Mouse (Mus musculus): ENCODE results near the gene Elfn2. TPM values are rescaled to one million over a fixed set of nuclear protein-coding genes. Genes with fewer than 3 reads are reported as not detected.

The Elfn2 gene
- polyA plus RNA-seq, 1 experiment = not detected

DNA sequence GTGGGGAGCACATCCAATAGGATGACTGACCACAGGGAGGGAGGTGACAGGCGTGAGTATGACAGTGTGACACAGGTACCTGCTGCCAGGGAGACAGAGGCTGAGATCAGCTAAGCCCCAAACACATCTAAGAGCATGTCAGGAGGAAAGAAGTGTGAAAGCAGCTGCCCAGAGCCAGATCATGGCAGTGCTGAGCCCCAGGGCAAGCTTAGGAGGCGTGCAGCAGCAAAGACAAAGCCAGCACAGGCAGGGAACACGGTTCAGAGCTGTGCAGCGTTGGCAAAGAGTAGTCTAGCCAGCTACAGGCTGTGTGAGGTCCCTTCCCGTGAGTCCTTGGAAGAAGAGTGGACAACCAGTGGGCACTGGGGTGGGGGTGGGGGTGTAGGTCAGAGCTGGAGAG, 40.9 kb downstream of the Elfn2 start:
- Histone ChIP-seq H3K4me3 (ENCODE audit: insufficient read depth, low read depth, low read length) (no peak overlapping the region), H3K4me1 (ENCODE audit: control insufficient read depth, insufficient read depth, insufficient read length, low read length) (peaks cover 5% of the 10 kb centered on the region), H3K27ac (replicated peaks; ENCODE audit: low read depth, low read length) (no peak overlapping the region)

GRCm38 (mm10) chr15:78677015-78677414, 41.6 kb downstream of the Elfn2 start:
- Histone ChIP-seq H3K27ac (replicated peaks; ENCODE audit: low read depth, low read length) (no peak overlapping the region), H3K4me3 (ENCODE audit: insufficient read depth, low read depth, low read length) (no peak overlapping the region), H3K4me1 (ENCODE audit: control insufficient read depth, insufficient read depth, insufficient read length, low read length) (peaks cover 5% of the 10 kb centered on the region)

GRCm38 (mm10) chr15:78674912-78675412, 43.6 kb downstream of the Elfn2 start:
- Histone ChIP-seq H3K4me3 (ENCODE audit: insufficient read depth, low read depth, low read length) (no peak overlapping the region), H3K4me1 (ENCODE audit: control insufficient read depth, insufficient read depth, insufficient read length, low read length) (peaks cover 5% of the 10 kb centered on the region), H3K27ac (replicated peaks; ENCODE audit: low read depth, low read length) (no peak overlapping the region)

DNA sequence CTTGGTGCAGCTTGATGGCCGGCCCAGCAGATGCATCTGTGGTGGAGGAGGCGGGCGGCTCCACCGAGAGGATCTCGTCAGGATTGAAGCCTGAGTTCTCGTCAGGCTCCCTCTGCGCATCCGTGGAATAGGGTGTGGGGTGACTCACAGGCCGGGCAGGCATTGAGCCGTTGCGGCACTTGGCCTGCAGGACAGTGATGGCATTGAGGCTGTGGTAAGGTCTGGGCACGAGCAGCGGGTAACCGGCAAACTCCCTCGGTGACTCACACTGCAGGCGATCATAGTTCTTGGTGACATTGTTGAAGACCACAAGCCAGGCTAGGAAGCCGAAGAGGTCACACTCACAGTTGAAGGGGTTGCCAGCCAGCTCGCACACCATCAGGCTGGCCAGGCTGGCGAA, 45.1 kb downstream of the Elfn2 start:
- Histone ChIP-seq H3K4me1 (ENCODE audit: control insufficient read depth, insufficient read depth, insufficient read length, low read length) (peaks cover 5% of the 10 kb centered on the region), H3K27ac (replicated peaks; ENCODE audit: low read depth, low read length) (no peak overlapping the region), H3K4me3 (ENCODE audit: insufficient read depth, low read depth, low read length) (no peak overlapping the region)

DNA sequence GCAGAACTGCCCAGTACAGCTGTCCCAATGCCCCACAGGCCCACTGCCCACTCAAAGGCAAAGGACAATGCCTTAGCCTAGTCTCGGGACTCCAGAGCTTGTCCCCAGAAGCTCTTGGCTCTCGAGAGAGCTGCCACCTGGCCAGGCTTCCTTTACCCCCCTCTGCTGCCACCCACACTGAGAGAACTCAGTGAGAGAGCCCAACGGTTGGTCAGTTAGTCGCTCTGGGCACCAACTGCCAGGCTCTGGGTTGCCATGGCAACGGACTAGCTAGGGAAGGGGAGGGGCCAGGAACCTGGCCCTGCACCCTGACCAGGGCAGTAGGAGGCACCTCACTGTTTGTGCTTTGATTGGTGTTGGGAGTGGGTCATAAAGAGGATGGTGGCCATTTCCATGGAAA, 48.2 kb downstream of the Elfn2 start:
- Histone ChIP-seq H3K4me1 (ENCODE audit: control insufficient read depth, insufficient read depth, insufficient read length, low read length) (no peaks in the 10 kb centered on the region), H3K27ac (replicated peaks; ENCODE audit: low read depth, low read length) (no peak overlapping the region)

GRCm38 (mm10) chr15:78669221-78669871, 49.2 kb downstream of the Elfn2 start:
- no peaks in the 10 kb centered on the region for H3K4me1 ChIP-seq (ENCODE audit: control insufficient read depth, insufficient read depth, insufficient read length, low read length)
- no peak overlapping the region for H3K27ac ChIP-seq (replicated peaks; ENCODE audit: low read depth, low read length)
- H3K4me3 ChIP-seq (ENCODE audit: insufficient read depth, low read depth, low read length) = no peak overlapping the region

More for the DNA sequence above, 48.2 kb downstream of the Elfn2 start:
- no peak overlapping the region for H3K4me3 ChIP-seq (ENCODE audit: insufficient read depth, low read depth, low read length)

DNA sequence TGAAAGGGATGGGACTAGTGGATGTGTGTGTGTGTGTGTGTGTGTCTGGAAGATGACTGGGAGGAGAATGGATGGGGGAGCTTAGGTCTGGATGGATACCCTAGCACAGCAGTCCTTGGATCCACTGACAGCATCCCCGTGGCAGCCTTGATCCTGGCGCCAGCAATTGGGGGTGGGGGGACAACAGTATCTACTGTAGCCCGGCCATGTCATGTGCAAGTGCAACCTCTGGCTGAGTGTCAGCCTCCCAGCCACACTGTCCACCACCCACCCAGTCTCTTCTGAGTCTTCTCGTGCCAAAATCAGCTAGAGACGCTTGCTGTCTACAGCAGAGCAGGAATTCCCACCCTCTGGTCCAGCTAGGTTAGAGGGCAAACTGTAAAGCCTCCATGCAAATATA, 54.3 kb downstream of the Elfn2 start:
- H3K4me1 ChIP-seq (ENCODE audit: control insufficient read depth, insufficient read depth, insufficient read length, low read length) = no peaks in the 10 kb centered on the region
- no peak overlapping the region for H3K4me3 ChIP-seq (ENCODE audit: insufficient read depth, low read depth, low read length)
- no peak overlapping the region for H3K27ac ChIP-seq (replicated peaks; ENCODE audit: low read depth, low read length)

GRCm38 (mm10) chr15:78651169-78651568, 67.4 kb downstream of the Elfn2 start:
- H3K27ac ChIP-seq (replicated peaks; ENCODE audit: low read depth, low read length) = no peak overlapping the region
- H3K4me1 ChIP-seq (ENCODE audit: control insufficient read depth, insufficient read depth, insufficient read length, low read length) = no peaks in the 10 kb centered on the region
- no peak overlapping the region for H3K4me3 ChIP-seq (ENCODE audit: insufficient read depth, low read depth, low read length)

DNA sequence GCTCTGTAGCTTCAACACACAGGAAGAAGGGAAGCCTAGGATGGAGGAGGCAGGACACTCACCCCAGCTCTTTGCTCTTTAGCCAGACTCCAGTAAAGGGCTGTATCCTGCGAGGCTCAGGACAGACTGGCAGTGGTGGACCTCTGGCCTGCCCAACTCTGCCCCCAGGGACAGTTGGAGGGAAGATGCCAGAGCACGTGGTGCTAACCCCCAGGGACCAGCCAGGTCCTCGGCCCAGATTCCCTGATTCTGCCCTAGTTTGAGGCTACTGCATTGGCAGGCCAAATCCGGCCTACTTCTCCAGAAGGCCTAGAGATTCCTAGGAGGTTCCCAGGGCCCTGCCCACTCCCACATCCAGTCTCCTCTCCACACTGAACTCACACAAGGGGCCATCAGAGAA, 70.8 kb downstream of the Elfn2 start:
- Histone ChIP-seq H3K4me1 (ENCODE audit: control insufficient read depth, insufficient read depth, insufficient read length, low read length) (no peaks in the 10 kb centered on the region), H3K4me3 (ENCODE audit: insufficient read depth, low read depth, low read length) (no peak overlapping the region), H3K27ac (replicated peaks; ENCODE audit: low read depth, low read length) (no peak overlapping the region)

DNA sequence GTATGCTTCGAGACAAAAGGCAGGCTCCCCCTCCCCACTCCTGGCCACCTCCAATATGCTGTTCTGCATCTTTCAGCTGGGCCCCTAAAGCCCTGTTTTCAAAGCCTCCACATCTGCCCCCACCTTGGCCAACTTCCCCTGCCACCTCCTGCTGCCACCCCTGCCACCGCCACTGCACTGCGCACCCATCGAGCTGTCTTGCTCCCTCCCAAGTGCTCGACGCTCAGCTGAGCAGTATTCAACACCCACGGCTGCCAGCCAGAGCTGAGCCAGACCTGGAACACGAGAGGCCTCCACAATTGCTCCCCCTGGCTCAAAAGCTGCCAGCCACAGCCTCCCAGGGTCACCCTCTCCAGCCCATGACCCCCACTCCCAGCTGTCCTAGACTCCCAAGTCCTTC, 74.0 kb downstream of the Elfn2 start:
- no peak overlapping the region for H3K27ac ChIP-seq (replicated peaks; ENCODE audit: low read depth, low read length)
- H3K4me1 ChIP-seq (ENCODE audit: control insufficient read depth, insufficient read depth, insufficient read length, low read length) = no peaks in the 10 kb centered on the region
- no peak overlapping the region for H3K4me3 ChIP-seq (ENCODE audit: insufficient read depth, low read depth, low read length)

DNA sequence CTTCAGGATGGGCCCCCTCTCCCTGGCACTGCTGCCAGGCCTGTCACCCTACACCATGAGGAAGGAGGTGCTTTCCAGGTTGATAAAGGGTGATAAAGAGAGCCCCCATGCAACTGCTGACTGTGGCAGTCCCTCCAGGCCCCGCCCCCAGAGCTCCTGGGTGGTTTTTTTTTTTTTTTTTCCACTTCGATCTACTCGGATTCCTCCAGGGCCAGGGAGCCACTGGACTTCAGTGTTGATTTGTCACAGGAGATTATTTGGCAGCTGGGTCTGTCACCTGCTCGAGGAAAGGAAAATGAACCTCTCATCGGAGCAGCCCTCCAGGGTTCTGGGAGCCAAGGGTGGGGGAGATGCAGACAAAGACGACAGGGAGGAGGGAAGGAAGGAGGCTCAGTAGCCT, 74.9 kb downstream of the Elfn2 start:
- Histone ChIP-seq H3K4me1 (ENCODE audit: control insufficient read depth, insufficient read depth, insufficient read length, low read length) (no peaks in the 10 kb centered on the region), H3K4me3 (ENCODE audit: insufficient read depth, low read depth, low read length) (no peak overlapping the region), H3K27ac (replicated peaks; ENCODE audit: low read depth, low read length) (no peak overlapping the region)

DNA sequence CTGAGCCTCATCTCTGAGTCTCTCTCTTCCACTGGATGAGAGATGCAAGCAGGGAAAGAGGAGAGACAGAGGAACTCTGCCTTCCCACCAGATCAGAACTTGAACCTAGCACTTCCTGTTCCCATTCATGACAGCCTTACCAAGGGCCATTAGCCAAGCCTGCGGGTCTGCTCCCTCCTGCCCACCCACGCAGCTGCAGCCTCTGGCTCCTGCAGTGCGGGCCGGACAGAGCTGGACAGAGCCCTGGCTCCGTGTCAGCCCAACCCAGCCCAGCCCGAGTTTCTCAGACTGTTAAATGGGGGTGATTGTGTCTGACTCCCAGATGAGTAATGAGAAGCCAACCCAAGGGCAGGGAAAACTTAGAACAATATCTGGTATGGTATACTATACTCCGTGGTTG, 83.3 kb downstream of the Elfn2 start:
- no peak overlapping the region for H3K27ac ChIP-seq (replicated peaks; ENCODE audit: low read depth, low read length)
- no peaks in the 10 kb centered on the region for H3K4me1 ChIP-seq (ENCODE audit: control insufficient read depth, insufficient read depth, insufficient read length, low read length)
- no peak overlapping the region for H3K4me3 ChIP-seq (ENCODE audit: insufficient read depth, low read depth, low read length)

- no peak overlapping the region for H3K4me3 ChIP-seq (ENCODE audit: insufficient read depth, low read depth, low read length)
- H3K4me1 ChIP-seq (ENCODE audit: control insufficient read depth, insufficient read depth, insufficient read length, low read length) = no peaks in the 10 kb centered on the region
These were observed 84.4 kb downstream of the Elfn2 start for GRCm38 (mm10) chr15:78634095-78634737.

GRCm38 (mm10) chr15:78633413-78633812, 85.2 kb downstream of the Elfn2 start:
- Histone ChIP-seq H3K4me1 (ENCODE audit: control insufficient read depth, insufficient read depth, insufficient read length, low read length) (no peaks in the 10 kb centered on the region), H3K4me3 (ENCODE audit: insufficient read depth, low read depth, low read length) (no peak overlapping the region), H3K27ac (replicated peaks; ENCODE audit: low read depth, low read length) (no peak overlapping the region)

More at GRCm38 (mm10) chr15:78634095-78634737, 84.4 kb downstream of the Elfn2 start:
- no peak overlapping the region for H3K27ac ChIP-seq (replicated peaks; ENCODE audit: low read depth, low read length)

- H3K27ac ChIP-seq (replicated peaks; ENCODE audit: low read depth, low read length) = no peak overlapping the region
These were observed 86.2 kb downstream of the Elfn2 start for GRCm38 (mm10) chr15:78632387-78632786.

DNA sequence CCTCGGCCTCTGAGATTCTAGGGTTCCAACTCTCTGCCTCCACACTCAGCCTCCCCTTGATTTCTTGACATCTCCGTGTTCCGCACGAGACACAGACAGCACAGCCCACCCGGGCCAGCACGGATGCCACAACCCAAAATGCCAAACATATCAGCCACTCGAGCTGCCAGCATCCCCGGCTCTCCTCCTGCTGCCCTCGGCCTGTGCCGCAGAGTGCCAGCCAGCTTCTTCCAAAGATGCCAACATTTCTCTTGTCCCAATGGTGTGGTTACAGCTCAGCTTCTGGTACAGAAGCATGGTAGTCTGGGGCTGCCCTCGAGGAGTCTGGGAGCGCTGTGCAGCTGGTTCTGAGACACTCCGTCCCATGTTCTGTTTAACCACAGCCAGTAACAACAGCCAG, 92.3 kb downstream of the Elfn2 start:
- Histone ChIP-seq H3K4me3 (ENCODE audit: insufficient read depth, low read depth, low read length) (no peak overlapping the region), H3K27ac (replicated peaks; ENCODE audit: low read depth, low read length) (no peak overlapping the region), H3K4me1 (ENCODE audit: control insufficient read depth, insufficient read depth, insufficient read length, low read length) (peaks cover 5% of the 10 kb centered on the region; the same call in 1 of the 2 replicates)

More at GRCm38 (mm10) chr15:78632387-78632786, 86.2 kb downstream of the Elfn2 start:
- Histone ChIP-seq H3K4me1 (ENCODE audit: control insufficient read depth, insufficient read depth, insufficient read length, low read length) (no peaks in the 10 kb centered on the region), H3K4me3 (ENCODE audit: insufficient read depth, low read depth, low read length) (no peak overlapping the region)
